Mouse (Mus musculus) testis, postnatal 10 days (tissue): ENCODE data around the gene Pnmal2.
A peak's percentile ranks its signal among the peaks of the same experiment; 100 is the strongest.
"Not testable (repeated sequence)": the region's sequence is repeated elsewhere in the genome, so short reads cannot be mapped to it uniquely, and the experiment has no call there.

ENCODE experiments used
- DNase-seq: peaks from one replicate; pipeline ENCODE4 v3.0.0; 2021; ENCODE audit warnings: low spot score

Pnmal2 gene

GRCm38 (mm10) chr7:16945419-16945818, 937 bp downstream of the Pnmal2 start:
- no peak for DNase-seq

- DNase-seq: peak; percentile 57
Observed at GRCm38 (mm10) chr7:16946441-16947348, 2.2 kb downstream of the Pnmal2 start.

- peak; percentile 67 for DNase-seq
Observed at GRCm38 (mm10) chr7:16947349-16947895, 2.9 kb downstream of the Pnmal2 start.

- peak; percentile 67 for DNase-seq
Observed at GRCm38 (mm10) chr7:16947959-16948361, 3.5 kb downstream of the Pnmal2 start.

GRCm38 (mm10) chr7:16948923-16949458, 4.5 kb downstream of the Pnmal2 start:
- DNase-seq: no peak

GRCm38 (mm10) chr7:16949908-16950841, 5.7 kb downstream of the Pnmal2 start:
- DNase-seq: peak; percentile 86

GRCm38 (mm10) chr7:16950861-16951635, 6.6 kb downstream of the Pnmal2 start:
- peak; percentile 82 for DNase-seq

- DNase-seq: not testable (repeated sequence)
Observed at GRCm38 (mm10) chr7:16953776-16954175, 9.3 kb downstream of the Pnmal2 start.

- DNase-seq: no peak
Observed at GRCm38 (mm10) chr7:16955712-16956111, 11.2 kb downstream of the Pnmal2 start.

- no peak for DNase-seq
Observed at GRCm38 (mm10) chr7:16956410-16957265, 12.2 kb downstream of the Pnmal2 start.

GRCm38 (mm10) chr7:16959539-16960187, 15.2 kb downstream of the Pnmal2 start, which contains the start of gene Pnmal1:
Pnmal1 (plus strand) TSS chr7:16959679.
- DNase-seq: peak; percentile 87

- DNase-seq: no peak
Observed at GRCm38 (mm10) chr7:16961678-16962077, 17.2 kb downstream of the Pnmal2 start.

GRCm38 (mm10) chr7:16968414-16968813, 23.9 kb downstream of the Pnmal2 start:
- DNase-seq: no peak

- DNase-seq: no peak
Observed at GRCm38 (mm10) chr7:16971160-16971559, 26.7 kb downstream of the Pnmal2 start.

- no peak for DNase-seq
Observed at GRCm38 (mm10) chr7:16974018-16974417, 29.5 kb downstream of the Pnmal2 start.

GRCm38 (mm10) chr7:16976298-16976697, 31.8 kb downstream of the Pnmal2 start:
- no peak for DNase-seq

- no peak for DNase-seq
Observed at GRCm38 (mm10) chr7:16978173-16978572, 33.7 kb downstream of the Pnmal2 start.

GRCm38 (mm10) chr7:16978593-16978992, 34.1 kb downstream of the Pnmal2 start:
- no peak for DNase-seq

GRCm38 (mm10) chr7:16980348-16980747, 35.9 kb downstream of the Pnmal2 start:
- peak; percentile 59 for DNase-seq
